Mouse (Mus musculus): ENCODE results near the gene Fdxr.

DNA sequence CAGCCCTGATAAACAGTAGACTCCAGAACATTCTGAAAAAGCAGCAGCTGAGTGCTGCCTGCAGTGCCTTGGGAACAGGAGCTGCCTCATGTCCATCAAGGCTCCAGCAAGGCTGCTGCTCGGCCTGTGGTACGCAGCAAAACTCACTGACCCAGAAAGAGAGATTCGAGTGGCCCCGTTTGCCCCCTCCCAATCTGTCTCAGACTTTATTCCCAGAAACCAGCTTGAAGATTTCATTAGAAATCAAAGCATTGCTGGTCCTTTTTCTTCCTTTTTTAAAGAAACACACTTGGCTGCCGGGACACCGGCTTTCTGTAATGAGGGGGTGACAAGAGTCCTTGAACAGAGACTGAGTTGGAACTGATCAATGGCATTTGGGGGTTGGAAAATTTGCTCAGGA, 51.5 kb downstream of the Fdxr start:
- TF ChIP-seq CTCF (IDR thresholded peaks at IDR 0.05) = no peak
- no peak for TF ChIP-seq EP300 (IDR thresholded peaks at IDR 0.05)
